Mouse (Mus musculus) intestine, postnatal 0 days (tissue): ENCODE measurements around the gene Kif15. TPM values are rescaled to one million over a fixed set of nuclear protein-coding genes. Genes with fewer than 3 reads are reported as not detected.

Experiments used
- ATAC-seq: fragments of 200-750 bp; cut with Nextera tagmentation; 2 replicates; pipeline ENCODE4 v1.8.0; 2017; ENCODE audit warnings: mild to moderate bottlenecking, moderate TSS enrichment, moderate library complexity
- H3K27ac ChIP-seq: fragments of 300-500 bp; sonication (generic); 2 replicates; pipeline ENCODE4 v1.5.1; 2014; ENCODE audit warnings: mild to moderate bottlenecking, low read depth, low read length, moderate library complexity
- H3K27me3 ChIP-seq: fragments of 300-500 bp; sonication (generic); replicated peaks from 2 replicates; pipeline ENCODE4 v1.6.1; 2014; ENCODE audit warnings: low read length, mixed read lengths; ENCODE audit not compliant: control insufficient read depth, insufficient read depth
- H3K36me3 ChIP-seq: fragments of 300-500 bp; sonication (generic); 2 replicates; pipeline ENCODE4 v1.6.1; 2014; ENCODE audit warnings: mild to moderate bottlenecking, moderate library complexity; ENCODE audit not compliant: control insufficient read depth, insufficient read depth
- H3K4me1 ChIP-seq: fragments of 300-500 bp; sonication (generic); replicated peaks from 2 replicates; pipeline ENCODE4 v1.6.1; 2014; ENCODE audit warnings: antibody characterized with exemption, low read length, mixed read lengths; ENCODE audit not compliant: control insufficient read depth, insufficient read depth
- H3K4me2 ChIP-seq: fragments of 300-500 bp; sonication (generic); replicated peaks from 2 replicates; pipeline ENCODE4 v1.6.1; 2014; ENCODE audit warnings: low read depth, mild to moderate bottlenecking, moderate library complexity
- H3K4me3 ChIP-seq: fragments of 300-500 bp; sonication (generic); 2 replicates; pipeline ENCODE4 v1.5.1; 2014; ENCODE audit warnings: low read depth, low read length
- H3K9ac ChIP-seq: fragments of 300-500 bp; sonication (generic); 2 replicates; pipeline ENCODE4 v1.6.1; 2014; ENCODE audit warnings: mild to moderate bottlenecking, low read depth, low read length
- H3K9me3 ChIP-seq: fragments of 300-500 bp; sonication (generic); 2 replicates; pipeline ENCODE4 v1.6.1; 2016; ENCODE audit warnings: mixed run types; ENCODE audit not compliant: control insufficient read depth
- CTCF ChIP-seq: sonication (generic); IDR thresholded peaks from 2 replicates; pipeline ENCODE4 v1.5.1; 2016; ENCODE audit warnings: low read depth, mild to moderate bottlenecking, control low read depth, antibody characterized with exemption, moderate library complexity
- WGBS: fragments of 180-500 bp; shearing (Covaris S2); extraction: QIAGEN DNeasy Blood & Tissue Kit; methylation state at CpG from one replicate; pipeline ENCODE4 v1.1.7; 2014; 5-methylcytosine and 5-hydroxymethylcytosine counted together
- polyA plus RNA-seq: library from polyadenylated mRNA; unstranded; fragments of >200 nt; fragmentation: Nextera tagmentation; extraction: Ambion mirVana; gene quantifications from 2 replicates; pipeline ENCODE4 v1.2.1, GENCODE M21; 2015

The Kif15 gene
- polyA plus RNA-seq, 1 experiment from 2014 or later: 10.0 TPM

- Histone ChIP-seq H3K27me3 (no peaks in the 10 kb centered on the region), H3K27ac (no peak overlapping the region), H3K4me2 (no peak overlapping the region), H3K4me1 (peaks cover 5% of the 10 kb centered on the region; the same call in 1 of the 2 replicates), H3K36me3 (no peaks in the 10 kb centered on the region), H3K9ac (no peak overlapping the region), H3K4me3 (no peak overlapping the region), H3K9me3 (no peaks in the 10 kb centered on the region)
- no peak for TF ChIP-seq CTCF
- 75% methylated on average over 2 of the region's 2 CpGs for WGBS
- ATAC-seq: no peak
Measured at GRCm38 (mm10) chr9:123024201-123024600, 73.4 kb downstream of the Kif15 start.

DNA sequence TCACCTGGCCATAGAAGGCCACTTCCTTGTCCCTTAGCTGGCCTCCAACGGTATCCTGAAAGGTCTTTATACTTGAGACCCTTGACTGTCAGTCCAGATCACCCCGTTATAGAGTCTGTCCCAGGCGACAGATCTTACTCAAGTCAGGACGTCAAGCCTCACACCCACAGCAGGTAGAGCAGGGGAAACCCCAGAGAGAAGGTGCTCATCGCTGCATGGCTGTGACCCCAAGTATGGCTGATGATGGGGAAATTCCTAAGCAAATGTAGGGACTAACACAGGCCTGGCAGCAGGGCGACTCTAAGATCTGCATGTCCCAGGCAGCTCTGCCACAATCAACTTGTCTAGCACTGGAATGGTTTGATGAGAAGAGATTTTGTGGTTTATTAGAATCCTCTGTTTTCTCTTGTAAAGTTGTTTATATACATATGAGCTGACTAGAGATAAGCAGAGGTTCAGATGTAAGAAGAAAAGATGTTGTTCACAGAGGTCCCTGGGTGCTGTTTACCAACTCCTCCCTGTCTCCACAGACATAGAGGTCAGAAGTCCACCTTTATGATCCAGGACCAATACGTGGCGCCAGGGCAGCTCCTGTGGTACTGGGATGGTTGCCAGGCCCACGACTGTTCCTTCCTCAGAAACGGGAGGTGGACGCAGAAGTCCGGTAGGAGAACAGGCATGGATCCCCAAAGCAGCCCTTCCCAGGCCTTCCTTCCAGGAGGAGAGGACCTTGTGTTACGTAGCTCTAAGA lies 80.8 kb downstream of the Kif15 start:
- H3K27ac ChIP-seq: peak overlapping the region; percentile 46; the same call in 1 of the 2 replicates
- no peaks in the 10 kb centered on the region for H3K9me3 ChIP-seq
- peak; percentile 89 for ATAC-seq

DNA sequence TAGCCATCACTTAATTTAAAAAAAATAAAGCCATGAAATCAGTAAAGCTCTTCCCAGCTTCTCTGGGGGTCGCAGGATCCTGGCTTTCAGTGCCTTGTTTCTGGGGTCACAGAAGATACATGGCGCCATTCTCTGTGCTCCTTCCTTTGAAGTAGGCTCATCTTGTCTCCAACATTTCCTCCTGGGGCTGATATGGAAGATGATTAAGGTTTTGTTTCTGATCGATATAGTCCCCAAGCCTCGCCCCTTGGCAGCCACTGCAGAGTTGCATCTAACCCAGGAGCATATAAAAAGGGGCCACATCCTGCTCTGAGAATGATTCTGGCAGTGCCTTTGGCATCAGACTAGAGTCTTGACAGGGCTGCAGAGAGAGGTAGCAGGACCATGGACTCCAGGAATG lies 83.6 kb downstream of the Kif15 start, which contains the start of gene Tgm4:
Tgm4 (plus strand) TSS at position 301 of the 400 bp plus-strand sequence.
- no peak within 1 kb of the TSS for H3K4me2 ChIP-seq
- H3K9me3 ChIP-seq: no peaks in the 10 kb centered on the region
- no peaks in the 10 kb centered on the region for H3K4me1 ChIP-seq
- H3K4me3 ChIP-seq: no peak within 1 kb of the TSS
- H3K36me3 ChIP-seq: no peaks in the 10 kb centered on the region
- no peak for TF ChIP-seq CTCF
- ATAC-seq: no peak
- no peak within 1 kb of the TSS for H3K9ac ChIP-seq
- 82% methylated on average over 4 of the region's 4 CpGs for WGBS
- no peak within 1 kb of the TSS for H3K27ac ChIP-seq
- no peaks in the 10 kb centered on the region for H3K27me3 ChIP-seq

More for the DNA sequence above, 80.8 kb downstream of the Kif15 start:
- no peaks in the 10 kb centered on the region for H3K4me1 ChIP-seq
- no peak overlapping the region for H3K9ac ChIP-seq
- H3K4me2 ChIP-seq: no peak overlapping the region; the same call in 1 of the 2 replicates
- WGBS: 53% methylated on average over 13 of the region's 13 CpGs
- TF ChIP-seq CTCF: no peak
- H3K36me3 ChIP-seq: no peaks in the 10 kb centered on the region
- H3K27me3 ChIP-seq: no peaks in the 10 kb centered on the region
- no peak overlapping the region for H3K4me3 ChIP-seq

DNA sequence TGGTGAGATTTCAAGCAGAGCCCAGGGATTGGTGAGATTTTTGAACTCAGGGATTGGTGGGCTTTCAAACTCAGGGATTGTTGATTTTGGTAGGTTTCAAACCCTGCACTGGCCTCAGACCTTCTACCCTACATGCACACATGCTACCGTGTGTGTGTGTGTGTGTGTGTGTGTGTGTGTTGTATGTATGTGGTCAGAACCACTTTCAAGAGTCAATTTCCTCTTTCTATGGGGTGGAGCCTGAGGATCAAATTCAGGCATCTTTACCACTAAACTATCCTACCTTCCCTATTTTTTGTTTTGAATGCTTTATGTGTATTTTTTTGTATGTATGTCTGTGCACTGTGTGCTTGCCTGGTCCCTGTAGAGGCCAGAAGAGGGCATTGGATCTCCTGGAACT lies 96.8 kb downstream of the Kif15 start:
- Histone ChIP-seq H3K4me3 (no peak overlapping the region), H3K27ac (no peak overlapping the region), H3K9me3 (no peaks in the 10 kb centered on the region), H3K36me3 (no peaks in the 10 kb centered on the region), H3K27me3 (no peaks in the 10 kb centered on the region), H3K4me2 (no peak overlapping the region), H3K4me1 (no peaks in the 10 kb centered on the region), H3K9ac (no peak overlapping the region)
- WGBS: 92% methylated on average over 1 of the region's 1 CpGs
- no peak for ATAC-seq
- no peak for TF ChIP-seq CTCF

- H3K36me3 ChIP-seq: no peaks in the 10 kb centered on the region
- no peak overlapping the region for H3K9ac ChIP-seq
- H3K27ac ChIP-seq: no peak overlapping the region
- no peaks in the 10 kb centered on the region for H3K9me3 ChIP-seq
- no peak for TF ChIP-seq CTCF
- no peak for ATAC-seq
- H3K27me3 ChIP-seq: no peaks in the 10 kb centered on the region
- H3K4me2 ChIP-seq: no peak overlapping the region
- H3K4me3 ChIP-seq: no peak overlapping the region
- no peaks in the 10 kb centered on the region for H3K4me1 ChIP-seq
Measured at GRCm38 (mm10) chr9:123058724-123059292, 108.0 kb downstream of the Kif15 start.

GRCm38 (mm10) chr9:123060172-123060571 lies 109.3 kb downstream of the Kif15 start:
- 35% methylated on average over 3 of the region's 3 CpGs for WGBS
- Histone ChIP-seq H3K9me3 (no peaks in the 10 kb centered on the region), H3K27ac (no peak overlapping the region), H3K9ac (no peak overlapping the region), H3K36me3 (no peaks in the 10 kb centered on the region), H3K4me3 (no peak overlapping the region), H3K27me3 (no peaks in the 10 kb centered on the region), H3K4me2 (no peak overlapping the region), H3K4me1 (no peaks in the 10 kb centered on the region)
- no peak for TF ChIP-seq CTCF
- no peak for ATAC-seq

Other genes with a start within 250 kb of the Kif15 start
- 0.04 and 0.16 TPM in 2 replicates for gene Topaz1, start 203.7 kb upstream of the Kif15 start, polyA plus RNA-seq
- 3.2 TPM in 2 replicates for gene Tcaim, start 145.5 kb upstream of the Kif15 start, polyA plus RNA-seq
- gene Gm35549, start 107.0 kb upstream of the Kif15 start, polyA plus RNA-seq: not detected in 2 replicates
- 12.0 and 15.3 TPM in 2 replicates for gene Zfp445, start 85.0 kb upstream of the Kif15 start, polyA plus RNA-seq
- 2.2 and 2.5 TPM in 2 replicates for gene Zkscan7, start 65.4 kb upstream of the Kif15 start, polyA plus RNA-seq
- 3.5 and 4.8 TPM in 2 replicates for gene Zfp105, start 28.0 kb upstream of the Kif15 start, polyA plus RNA-seq
- gene 1110059G10Rik, start within 50 bp of the Kif15 start, polyA plus RNA-seq: 51.3 and 55.9 TPM in 2 replicates
- 25.9 and 26.2 TPM in 2 replicates for gene Tmem42, start 70.3 kb downstream of the Kif15 start, polyA plus RNA-seq
- 0.21 TPM in 1 of 2 replicates, not detected in the other for gene Tgm4, start 83.7 kb downstream of the Kif15 start, polyA plus RNA-seq
- 52.1 and 55.3 TPM in 2 replicates for gene Zdhhc3, start 162.2 kb downstream of the Kif15 start, polyA plus RNA-seq
- gene Exosc7, start 162.2 kb downstream of the Kif15 start, polyA plus RNA-seq: 53.2 and 53.6 TPM in 2 replicates
- 3.5 and 4.7 TPM in 2 replicates for gene Clec3b, start 199.9 kb downstream of the Kif15 start, polyA plus RNA-seq